Mouse (Mus musculus) ES-E14 (cell line): ENCODE results near the gene Dclre1b. TPM values are rescaled to one million over a fixed set of nuclear protein-coding genes. Genes with fewer than 3 reads are reported as not detected.

Experiments
- DNase-seq: peaks from one replicate; pipeline ENCODE4 v3.0.0-alpha.2; 2013; ENCODE audit warnings: low read depth, low spot score
- H3K27ac ChIP-seq: 2 replicates; pipeline ENCODE4 v1.5.1; 2012; ENCODE audit warnings: low read depth, mild to moderate bottlenecking, low read length, moderate library complexity, mixed read lengths; ENCODE audit not compliant: poor library complexity, insufficient read depth, severe bottlenecking
- H3K36me3 ChIP-seq: 2 replicates; pipeline ENCODE4 v1.6.1; 2012; ENCODE audit warnings: mild to moderate bottlenecking, low read length, moderate library complexity, mixed read lengths; ENCODE audit not compliant: control insufficient read depth, poor library complexity, insufficient read depth, severe bottlenecking
- H3K4me1 ChIP-seq, 2 experiments: fragments of 150-350 bp in 1 of 2; sonication (generic) in 1 of 2; 2 replicates each; pipeline ENCODE4 v1.6.1; 2012; ENCODE audit warnings: low read length in 2 of 2, mild to moderate bottlenecking in 1 of 2, mixed read lengths in 1 of 2; ENCODE audit not compliant: control insufficient read depth in 2 of 2, insufficient read depth in 2 of 2, poor library complexity in 1 of 2
- H3K4me3 ChIP-seq, 2 experiments: fragments of 150-350 bp in 1 of 2; sonication (generic) in 1 of 2; 2 replicates each; pipeline ENCODE4 v1.5.1; 2012; ENCODE audit warnings: low read length in 2 of 2, low read depth in 1 of 2, mild to moderate bottlenecking in 1 of 2, mixed read lengths in 1 of 2; ENCODE audit not compliant: insufficient read depth in 1 of 2, poor library complexity in 1 of 2, severe bottlenecking in 1 of 2
- H3K9ac ChIP-seq: 2 replicates; pipeline ENCODE4 v1.6.1; 2012; ENCODE audit warnings: low read depth, mild to moderate bottlenecking, low read length, mixed read lengths; ENCODE audit not compliant: poor library complexity, insufficient read depth, severe bottlenecking
- H3K9me3 ChIP-seq: fragments of 150-350 bp; sonication (generic); 2 replicates; pipeline ENCODE4 v1.6.1; 2012; ENCODE audit warnings: low read depth, mild to moderate bottlenecking, low read length; ENCODE audit not compliant: control insufficient read depth, insufficient read depth
- CHD2 ChIP-seq: IDR thresholded peaks from 2 replicates; pipeline ENCODE4 v1.6.1; 2014; ENCODE audit warnings: mild to moderate bottlenecking, low read depth, low read length, inconsistent platforms
- HCFC1 ChIP-seq: IDR thresholded peaks from 2 replicates; pipeline ENCODE4 v1.6.1; 2012; ENCODE audit warnings: low read length, inconsistent platforms, borderline replicate concordance; ENCODE audit not compliant: insufficient read depth
- MAFK ChIP-seq: IDR thresholded peaks from 2 replicates; pipeline ENCODE4 v1.6.1; 2014; ENCODE audit warnings: mild to moderate bottlenecking, low read depth, low read length, inconsistent platforms; ENCODE audit not compliant: insufficient read depth
- ZC3H11A ChIP-seq: IDR thresholded peaks from 2 replicates; pipeline ENCODE4 v1.6.1; 2012; ENCODE audit warnings: low read depth, mild to moderate bottlenecking, inconsistent platforms, low read length, borderline replicate concordance
- ZNF384 ChIP-seq: IDR thresholded peaks from 2 replicates; pipeline ENCODE4 v1.6.1; 2012; ENCODE audit warnings: low read depth, low read length, inconsistent platforms
- in situ Hi-C, 2 experiments: fragments of 600-800 bp; cut with MboI; formaldehyde crosslinking; loops; one replicate each; pipeline ENCODE4 v1.15.1; 2025; ENCODE audit warnings: low sequenced_read_pairs in 2 of 2, inconsistent platforms in 1 of 2; ENCODE audit not compliant: unreplicated experiment in 2 of 2
- total RNA-seq: library from RNA; depleted of rRNA; stranded (reverse); fragments of 300-350 nt; gene quantifications from 2 replicates; pipeline ENCODE4 v1.2.3, GENCODE M21; 2012

Dclre1b gene
- total RNA-seq, 1 experiment = 8.2 TPM

- Histone ChIP-seq H3K9me3 (no peaks in the 10 kb centered on the region), H3K27ac (peak overlapping the region; percentile 58), H3K4me1 (peaks cover 0 to 2% of the 10 kb centered on the region in 2 experiments; a peak in 1 of 4 replicates), H3K36me3 (no peaks in the 10 kb centered on the region), H3K9ac (no peak overlapping the region), H3K4me3 (no peak overlapping the region)
- in situ Hi-C loops = no loop called here
- DNase-seq = peak; percentile 17
- no peak for TF ChIP-seq HCFC1
- no peak for TF ChIP-seq ZNF384
- TF ChIP-seq CHD2 = no peak
- TF ChIP-seq MAFK = no peak
- no peak for TF ChIP-seq ZC3H11A
Observed at GRCm38 (mm10) chr3:103839711-103840110, 30.5 kb upstream of the Dclre1b start.

- Histone ChIP-seq H3K36me3 (no peaks in the 10 kb centered on the region), H3K27ac (no peak overlapping the region), H3K4me1 (peaks cover 0 to 2% of the 10 kb centered on the region in 2 experiments; a peak in 1 of 4 replicates), H3K4me3 (no peak overlapping the region), H3K9me3 (no peaks in the 10 kb centered on the region), H3K9ac (no peak overlapping the region)
- TF ChIP-seq ZC3H11A (no peak), ZNF384 (no peak), HCFC1 (no peak), CHD2 (no peak), MAFK (no peak)
- DNase-seq = no peak
- in situ Hi-C loops = no loop called here
Observed at GRCm38 (mm10) chr3:103836453-103836852, 27.2 kb upstream of the Dclre1b start.

GRCm38 (mm10) chr3:103835951-103836310 lies 26.7 kb upstream of the Dclre1b start:
- no peak for TF ChIP-seq ZNF384
- TF ChIP-seq MAFK = no peak
- TF ChIP-seq ZC3H11A = no peak
- TF ChIP-seq HCFC1 = no peak
- TF ChIP-seq CHD2 = no peak
- H3K9ac ChIP-seq = no peak overlapping the region
- no peaks in the 10 kb centered on the region for H3K9me3 ChIP-seq
- H3K4me1 ChIP-seq = peaks cover 0 to 2% of the 10 kb centered on the region in 2 experiments; a peak in 1 of 4 replicates
- H3K36me3 ChIP-seq = no peaks in the 10 kb centered on the region
- in situ Hi-C loops = no loop called here
- no peak for DNase-seq
- no peak overlapping the region for H3K4me3 ChIP-seq
- H3K27ac ChIP-seq = no peak overlapping the region

DNA sequence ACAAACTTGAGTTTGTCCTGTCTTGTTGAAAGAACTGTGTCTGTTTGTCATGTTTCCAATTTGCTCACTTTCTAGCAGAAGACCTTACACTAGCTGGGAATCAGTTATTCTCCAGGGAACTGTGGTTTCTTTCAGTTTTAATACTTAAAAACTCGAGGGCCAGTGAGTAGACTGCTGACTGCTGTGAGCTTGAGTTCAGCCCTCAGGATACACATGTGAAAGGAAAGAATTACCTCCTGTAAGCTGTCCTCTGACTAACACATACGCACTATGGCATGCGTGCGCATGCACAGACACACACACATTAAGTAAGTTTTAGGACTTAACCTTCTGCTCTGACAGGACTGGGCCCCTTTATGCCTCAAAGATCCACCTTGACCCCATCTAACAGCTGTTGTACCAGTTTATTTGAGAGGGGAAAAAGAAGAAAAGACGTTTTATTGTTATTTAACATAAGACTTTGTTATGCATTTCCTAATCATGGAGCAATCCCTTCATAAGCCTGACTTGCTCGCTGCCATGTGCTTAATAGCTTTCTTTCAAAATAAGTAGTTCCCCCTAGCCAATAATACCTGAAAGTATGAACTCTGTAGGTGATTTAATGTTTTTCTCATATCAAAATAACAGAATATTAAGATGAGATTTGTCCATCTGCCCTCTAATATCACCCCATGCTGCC lies 26.2 kb upstream of the Dclre1b start:
- in situ Hi-C loops = no loop called here
- no peak for DNase-seq
- no peak overlapping the region for H3K9ac ChIP-seq
- H3K4me3 ChIP-seq = no peak overlapping the region
- TF ChIP-seq MAFK (no peak), HCFC1 (no peak), ZC3H11A (no peak)
- H3K36me3 ChIP-seq = no peaks in the 10 kb centered on the region
- no peaks in the 10 kb centered on the region for H3K9me3 ChIP-seq
- H3K4me1 ChIP-seq = peaks cover 0 to 3% of the 10 kb centered on the region in 2 experiments; a peak in 2 of 4 replicates
- H3K27ac ChIP-seq = no peak overlapping the region

- H3K9ac ChIP-seq = no peak overlapping the region
- DNase-seq = no peak
- H3K9me3 ChIP-seq = no peaks in the 10 kb centered on the region
- H3K4me3 ChIP-seq = no peak overlapping the region
- H3K27ac ChIP-seq = no peak overlapping the region
- H3K36me3 ChIP-seq = no peaks in the 10 kb centered on the region
- no peak for TF ChIP-seq ZC3H11A
- TF ChIP-seq HCFC1 = no peak
- TF ChIP-seq CHD2 = no peak
- no peak for TF ChIP-seq MAFK
- TF ChIP-seq ZNF384 = no peak
- H3K4me1 ChIP-seq = peaks cover 0 to 2% of the 10 kb centered on the region in 2 experiments; a peak in 2 of 4 replicates
- in situ Hi-C loops = no loop called here
Observed at GRCm38 (mm10) chr3:103834001-103834400, 24.8 kb upstream of the Dclre1b start.
